Mouse (Mus musculus) gastrocnemius, postnatal 4 days (tissue): ENCODE data around the gene Tmem132d. TPM values are rescaled to one million over a fixed set of nuclear protein-coding genes. Genes with fewer than 3 reads are reported as not detected.
"Not testable (repeated sequence)": the region's sequence is repeated elsewhere in the genome, so short reads cannot be mapped to it uniquely, and the experiment has no call there.

Source experiments
- DNase-seq, 2 experiments: peaks; one replicate each; pipeline ENCODE4 v3.0.0; 2021 to 2022; ENCODE audit warnings: low spot score in 2 of 2, mixed read lengths in 2 of 2
- total RNA-seq, 2 experiments: library from RNA; stranded (reverse); gene quantifications; 2 replicates each; pipeline ENCODE4 v1.2.3; 2021

Gene Tmem132d
- total RNA-seq, 2 experiments from 2014 or later = 0.12 to 0.18 TPM

- no peak for DNase-seq
Observed at GRCm38 (mm10) chr5:127950574-127950973, 482.3 kb downstream of the Tmem132d start.

- DNase-seq = no peak
Observed at GRCm38 (mm10) chr5:127947275-127947674, 485.6 kb downstream of the Tmem132d start.

GRCm38 (mm10) chr5:127942171-127942570 lies 490.7 kb downstream of the Tmem132d start:
- not testable (repeated sequence) for DNase-seq

- DNase-seq = no peak
Observed at GRCm38 (mm10) chr5:127937914-127938313, 495.0 kb downstream of the Tmem132d start.

- DNase-seq = no peak
Observed at GRCm38 (mm10) chr5:127929687-127930086, 503.2 kb downstream of the Tmem132d start.

GRCm38 (mm10) chr5:127926686-127927085 lies 506.2 kb downstream of the Tmem132d start:
- DNase-seq = no peak

- no peak for DNase-seq
Observed at GRCm38 (mm10) chr5:127924106-127924505, 508.8 kb downstream of the Tmem132d start.

GRCm38 (mm10) chr5:127919171-127919570 lies 513.7 kb downstream of the Tmem132d start:
- DNase-seq = no peak

GRCm38 (mm10) chr5:127918376-127918775 lies 514.5 kb downstream of the Tmem132d start:
- DNase-seq = no peak

- DNase-seq = no peak
Observed at GRCm38 (mm10) chr5:127914157-127914556, 518.7 kb downstream of the Tmem132d start.

- DNase-seq = no peak
Observed at GRCm38 (mm10) chr5:127911603-127912002, 521.3 kb downstream of the Tmem132d start.

GRCm38 (mm10) chr5:127910356-127910755 lies 522.5 kb downstream of the Tmem132d start:
- no peak for DNase-seq

- no peak for DNase-seq
Observed at GRCm38 (mm10) chr5:127895176-127895575, 537.7 kb downstream of the Tmem132d start.

- no peak for DNase-seq
Observed at GRCm38 (mm10) chr5:127885566-127886505, 547.0 kb downstream of the Tmem132d start.

- no peak for DNase-seq
Observed at GRCm38 (mm10) chr5:127883021-127883420, 549.9 kb downstream of the Tmem132d start.

- no peak for DNase-seq
Observed at GRCm38 (mm10) chr5:127874461-127874860, 558.4 kb downstream of the Tmem132d start.

- DNase-seq = no peak
Observed at GRCm38 (mm10) chr5:127865157-127865556, 567.7 kb downstream of the Tmem132d start.

- no peak for DNase-seq
Observed at GRCm38 (mm10) chr5:127859719-127860118, 573.2 kb downstream of the Tmem132d start.

GRCm38 (mm10) chr5:127852305-127852704 lies 580.6 kb downstream of the Tmem132d start:
- no peak for DNase-seq

- no peak for DNase-seq
Observed at GRCm38 (mm10) chr5:127831791-127832190, 601.1 kb downstream of the Tmem132d start.

- DNase-seq = no peak
Observed at GRCm38 (mm10) chr5:127830831-127831230, 602.0 kb downstream of the Tmem132d start.

GRCm38 (mm10) chr5:127828756-127829155 lies 604.1 kb downstream of the Tmem132d start:
- DNase-seq = no peak

GRCm38 (mm10) chr5:127821960-127822359 lies 610.9 kb downstream of the Tmem132d start:
- DNase-seq = no peak
